Mouse (Mus musculus): ENCODE measurements around the gene Smarca1. TPM values are rescaled to one million over a fixed set of nuclear protein-coding genes. Genes with fewer than 3 reads are reported as not detected.

Gene Smarca1
- not detected for total RNA-seq (2023)

DNA sequence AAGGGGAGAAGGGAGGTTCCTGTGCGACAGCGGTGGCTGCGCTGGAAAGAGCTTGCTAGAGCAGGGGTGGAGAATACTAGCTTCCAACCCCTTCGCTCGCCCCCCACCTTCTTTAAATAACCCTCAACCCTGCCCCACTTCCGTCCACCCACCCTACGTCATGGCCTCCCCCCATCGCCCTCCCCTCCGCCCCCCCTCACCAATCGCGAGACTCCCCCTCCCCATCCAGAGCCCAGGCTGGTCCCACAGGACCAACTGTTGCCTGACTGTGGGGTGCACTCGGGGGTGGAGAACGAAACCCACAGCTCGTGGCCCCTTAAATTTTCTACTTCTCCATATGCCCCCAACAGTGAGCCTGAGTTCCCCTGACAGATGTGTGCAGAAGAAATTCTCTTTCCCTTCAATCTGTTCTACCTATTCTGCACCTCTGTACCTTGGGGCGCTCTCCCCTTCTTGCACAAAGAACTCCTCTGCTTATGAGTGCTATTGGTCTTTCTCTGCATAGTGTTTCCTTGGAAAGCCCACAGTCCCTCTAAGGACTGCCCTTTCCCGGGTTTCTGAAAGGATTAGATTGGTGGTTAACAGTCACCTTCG lies at the start of gene Smarca1:
TSS of gene Smarca1 (minus strand) at position 544 of the 594 bp plus-strand sequence.

DNA sequence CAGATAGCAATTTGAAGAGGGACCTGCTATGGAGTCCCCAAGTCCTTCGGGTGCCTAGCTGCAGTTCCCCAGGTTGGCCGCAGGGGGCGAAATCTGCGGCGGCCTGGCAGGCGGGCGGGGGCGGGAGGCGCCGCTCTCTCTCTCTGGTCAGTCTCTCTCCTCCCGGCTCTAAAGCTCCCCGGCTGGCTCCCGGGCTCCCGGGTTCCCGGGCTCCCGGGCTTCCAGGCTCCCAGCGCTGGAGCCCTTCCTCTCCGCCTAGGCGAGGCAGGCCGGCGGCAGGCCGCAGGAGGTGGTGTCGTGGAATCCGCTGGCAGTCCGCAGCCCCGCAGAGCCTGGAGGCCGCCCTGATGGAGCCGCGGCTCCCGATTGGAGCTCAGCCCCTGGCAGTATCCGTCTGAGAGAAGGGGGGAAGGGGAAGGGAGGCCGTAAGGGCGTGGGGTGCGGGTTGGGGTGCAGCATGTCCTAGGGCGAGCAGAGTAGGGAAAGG lies 19.6 kb upstream of the Smarca1 start, which contains the start of gene Ocrl:
TSS of gene Ocrl (plus strand) at position 82 of the 487 bp plus-strand sequence.

Other genes starting within 250 kb of the Smarca1 start
- gene Ocrl, start 19.4 kb upstream of the Smarca1 start, total RNA-seq (2023) = 10 to 100 TPM; 13.7 to 13.8 TPM
- gene Apln, start 141.9 kb upstream of the Smarca1 start, total RNA-seq (2023) = 1 to 10 TPM in 1 of 2 experiments, under 1 TPM in 1; 0.49 to 1.1 TPM
- gene Xpnpep2, start 215.8 kb upstream of the Smarca1 start, total RNA-seq (2023) = not detected